Mouse (Mus musculus) bone marrow, adult 2 months (tissue): Measurements from ENCODE around the gene Shisa9. TPM values are rescaled to one million over a fixed set of nuclear protein-coding genes. Genes with fewer than 3 reads are reported as not detected.

Source experiments
- H3K27ac ChIP-seq: fragments of 200-500 bp; 2 replicates; pipeline ENCODE4 v1.5.1; 2012; ENCODE audit warnings: low read depth, mild to moderate bottlenecking, control low read depth, inconsistent platforms, low read length; ENCODE audit not compliant: control insufficient read depth, poor library complexity, insufficient read depth
- H3K4me1 ChIP-seq: fragments of 200-500 bp; 2 replicates; pipeline ENCODE4 v1.6.1; 2011; ENCODE audit warnings: low read length; ENCODE audit not compliant: control insufficient read depth, insufficient read depth
- H3K4me3 ChIP-seq: fragments of 200-500 bp; replicated peaks from 2 replicates; pipeline ENCODE3; 2011; ENCODE audit warnings: mild to moderate bottlenecking, low read depth, low read length, control low read depth; ENCODE audit not compliant: control insufficient read depth
- CTCF ChIP-seq: fragments of 200-500 bp; IDR thresholded peaks from 2 replicates; pipeline ENCODE4 v1.5.1; 2011; ENCODE audit warnings: low read length, control low read depth; ENCODE audit not compliant: control insufficient read depth, insufficient read depth
- POLR2A ChIP-seq: fragments of 200-500 bp; IDR thresholded peaks from 2 replicates; pipeline ENCODE4 v1.6.1; 2011; ENCODE audit warnings: low read depth, mild to moderate bottlenecking, control low read depth, low read length, borderline replicate concordance; ENCODE audit not compliant: control insufficient read depth
- WGBS: fragments of 180-500 bp; shearing (Covaris S2); methylation state at CpG from one replicate; pipeline ENCODE4 v1.1.7; 2018; 5-methylcytosine and 5-hydroxymethylcytosine counted together
- polyA plus RNA-seq: library from polyadenylated mRNA; stranded (reverse); fragments of >200 nt; gene quantifications from 2 replicates; pipeline ENCODE4 v1.2.4, GENCODE M21; 2011; ENCODE audit warnings: low replicate concordance; ENCODE audit not compliant: missing spikeins, insufficient read depth, insufficient read length

Gene Shisa9
- polyA plus RNA-seq, 1 experiment = not detected

DNA sequence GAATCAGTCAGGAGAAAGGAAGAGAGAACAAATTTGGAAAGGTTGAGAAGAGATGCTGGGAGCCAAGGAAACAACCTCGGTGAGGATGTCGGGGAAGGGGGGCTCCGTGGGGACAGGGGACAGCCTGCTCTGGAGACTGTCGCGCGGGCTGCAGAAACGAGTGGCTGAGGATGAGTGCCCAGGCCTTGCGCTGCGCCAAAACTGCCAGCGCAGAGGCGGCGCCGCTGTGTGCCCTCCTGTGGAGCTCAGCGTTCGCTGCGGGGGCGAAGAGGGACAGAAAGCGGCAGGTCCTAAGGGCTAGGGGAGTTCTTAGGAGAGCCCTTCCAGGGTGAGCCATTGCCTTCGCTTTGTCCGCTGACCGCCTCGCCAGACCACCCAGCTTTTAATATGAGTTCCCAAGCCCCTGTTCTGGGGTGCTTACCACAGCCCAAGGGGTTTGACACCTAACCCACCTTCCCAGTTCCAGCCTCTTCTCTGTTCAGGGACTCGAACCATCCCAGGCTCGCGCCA is 752 bp upstream of the Shisa9 start:
- TF ChIP-seq CTCF (no peak), POLR2A (no peak)
- no peaks in the 10 kb centered on the region for H3K4me1 ChIP-seq
- no peak overlapping the region for H3K4me3 ChIP-seq
- H3K27ac ChIP-seq = no peak overlapping the region
- 6% methylated on average over 25 of the region's 25 CpGs for WGBS

DNA sequence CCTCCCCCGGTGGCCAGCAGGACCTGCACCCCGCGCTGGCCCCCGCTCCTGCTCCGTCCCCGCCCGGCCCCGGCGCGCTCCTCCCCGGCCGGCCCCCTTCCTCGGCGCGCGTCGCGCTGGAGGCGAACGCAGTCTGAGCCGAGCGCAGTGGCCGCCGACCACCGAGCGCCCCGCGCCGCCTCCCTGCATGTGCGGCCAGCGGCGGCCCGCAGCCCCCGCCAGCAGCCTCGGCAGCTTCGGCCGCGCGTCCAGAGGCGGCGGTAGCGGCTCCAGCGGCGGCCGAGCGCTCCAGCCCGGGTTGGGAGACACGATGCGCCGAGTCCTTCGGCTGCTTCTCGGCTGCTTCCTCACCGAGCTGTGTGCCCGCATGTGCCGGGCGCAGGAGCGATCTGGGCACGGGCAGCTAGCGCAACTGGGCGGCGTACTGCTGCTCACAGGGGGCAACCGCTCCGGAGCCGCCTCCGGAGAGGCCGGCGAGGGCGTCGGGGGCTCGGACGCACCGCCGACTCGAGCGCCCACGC is 418 bp downstream of the Shisa9 start:
- Histone ChIP-seq H3K4me1 (no peaks in the 10 kb centered on the region), H3K27ac (no peak overlapping the region), H3K4me3 (no peak overlapping the region)
- WGBS = 2% methylated on average over 74 of the region's 76 CpGs
- TF ChIP-seq POLR2A (no peak), CTCF (no peak)

- H3K27ac ChIP-seq = no peak overlapping the region
- TF ChIP-seq CTCF (no peak), POLR2A (no peak)
- H3K4me3 ChIP-seq = no peak overlapping the region
- no peaks in the 10 kb centered on the region for H3K4me1 ChIP-seq
- 74% methylated on average over 4 of the region's 4 CpGs for WGBS
Observed at GRCm38 (mm10) chr16:11987056-11987455, 3.1 kb downstream of the Shisa9 start.

- H3K27ac ChIP-seq = no peak overlapping the region
- no peaks in the 10 kb centered on the region for H3K4me1 ChIP-seq
- 66% methylated on average over 2 of the region's 2 CpGs for WGBS
- H3K4me3 ChIP-seq = no peak overlapping the region
- TF ChIP-seq POLR2A (no peak), CTCF (no peak)
Observed at GRCm38 (mm10) chr16:12005177-12005576, 21.3 kb downstream of the Shisa9 start.

- Histone ChIP-seq H3K4me1 (no peaks in the 10 kb centered on the region; the same call in 1 of the 2 replicates), H3K27ac (no peak overlapping the region), H3K4me3 (no peak overlapping the region)
- 78% methylated on average over 3 of the region's 3 CpGs for WGBS
- TF ChIP-seq CTCF = no peak
- no peak for TF ChIP-seq POLR2A
Observed at GRCm38 (mm10) chr16:12010136-12010535, 26.2 kb downstream of the Shisa9 start.

DNA sequence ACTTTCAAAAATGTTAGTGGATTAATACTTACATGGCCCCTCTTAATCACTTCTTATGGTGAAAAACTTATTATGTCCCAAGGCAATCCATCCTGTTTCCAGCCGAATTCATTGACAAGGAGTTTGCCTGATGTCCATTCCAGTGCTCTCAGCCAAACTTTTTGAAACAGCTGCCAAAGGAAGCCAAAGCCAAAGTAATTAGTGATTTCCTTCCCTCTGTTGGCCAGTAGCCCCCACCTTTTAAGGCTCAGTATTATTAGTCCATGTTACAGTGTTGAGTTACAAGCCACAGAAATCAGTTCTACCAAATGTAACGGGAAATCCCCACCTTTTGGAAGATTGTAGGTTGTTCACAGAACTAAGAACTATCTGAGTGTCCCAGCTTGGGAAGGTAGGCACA is 28.8 kb downstream of the Shisa9 start:
- Histone ChIP-seq H3K4me3 (no peak overlapping the region), H3K4me1 (no peaks in the 10 kb centered on the region; the same call in 1 of the 2 replicates), H3K27ac (no peak overlapping the region)
- WGBS = 66% methylated on average over 2 of the region's 2 CpGs
- TF ChIP-seq CTCF = no peak
- no peak for TF ChIP-seq POLR2A

DNA sequence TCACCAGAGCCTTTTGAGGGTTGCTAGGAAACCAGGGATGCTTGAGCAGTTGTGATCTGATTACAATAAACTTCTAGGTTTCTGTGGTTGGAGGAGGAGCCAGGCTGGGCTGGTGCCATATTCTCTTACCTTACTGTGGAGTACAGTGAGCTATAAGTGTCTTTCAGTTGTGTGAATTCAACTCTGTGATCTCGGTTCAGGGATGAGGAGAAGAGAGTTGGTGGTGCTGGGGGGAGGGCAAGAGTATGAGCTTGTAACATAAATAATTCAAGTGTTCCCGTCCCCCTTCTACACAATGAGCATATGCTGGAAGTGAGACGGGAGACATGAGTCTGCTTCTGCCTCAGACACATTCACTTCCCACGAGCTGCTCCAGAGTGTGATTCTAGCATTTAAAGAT is 30.6 kb downstream of the Shisa9 start:
- 66% methylated on average over 4 of the region's 4 CpGs for WGBS
- TF ChIP-seq POLR2A (no peak), CTCF (no peak)
- Histone ChIP-seq H3K4me1 (no peaks in the 10 kb centered on the region; the same call in 1 of the 2 replicates), H3K27ac (no peak overlapping the region), H3K4me3 (no peak overlapping the region)

DNA sequence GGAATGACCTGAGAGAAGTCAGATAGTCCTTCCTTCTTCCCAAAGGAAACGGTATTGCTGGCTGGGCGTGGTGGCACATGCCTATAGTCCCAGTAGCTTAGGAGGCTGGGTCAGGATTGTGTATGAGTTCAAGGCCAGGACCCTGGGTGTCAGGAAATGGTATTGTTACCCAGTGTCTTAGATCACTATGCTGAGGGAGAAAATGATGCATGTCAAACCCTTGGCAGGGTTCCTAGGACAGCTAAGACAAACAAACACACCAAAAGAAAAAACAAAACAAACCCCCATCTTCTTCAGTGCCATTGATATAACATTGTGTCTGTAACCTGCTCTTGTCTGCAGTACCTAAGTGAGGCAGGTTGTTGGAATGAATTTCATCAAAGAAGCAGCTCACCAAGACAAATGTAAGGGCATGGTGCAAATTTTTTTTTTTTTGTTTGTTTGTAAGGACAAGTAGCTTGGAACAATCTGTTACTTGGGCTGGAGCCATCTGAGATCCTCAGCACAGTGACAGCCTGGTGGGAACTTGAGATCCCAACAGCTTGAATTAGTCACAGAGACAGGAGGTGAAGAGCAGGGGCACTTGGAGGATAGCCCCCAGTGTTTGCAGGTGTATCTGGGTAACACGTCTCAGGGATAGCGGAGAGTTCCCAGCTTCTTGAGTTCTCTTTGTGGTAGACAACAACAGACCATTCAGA is 34.2 kb downstream of the Shisa9 start:
- TF ChIP-seq POLR2A = no peak
- no peaks in the 10 kb centered on the region for H3K4me1 ChIP-seq
- 76% methylated on average over 4 of the region's 4 CpGs for WGBS
- H3K27ac ChIP-seq = no peak overlapping the region
- no peak overlapping the region for H3K4me3 ChIP-seq
